Comparison of ENCODE assay signal across 8 mouse cellular contexts in the genomic region with DNA sequence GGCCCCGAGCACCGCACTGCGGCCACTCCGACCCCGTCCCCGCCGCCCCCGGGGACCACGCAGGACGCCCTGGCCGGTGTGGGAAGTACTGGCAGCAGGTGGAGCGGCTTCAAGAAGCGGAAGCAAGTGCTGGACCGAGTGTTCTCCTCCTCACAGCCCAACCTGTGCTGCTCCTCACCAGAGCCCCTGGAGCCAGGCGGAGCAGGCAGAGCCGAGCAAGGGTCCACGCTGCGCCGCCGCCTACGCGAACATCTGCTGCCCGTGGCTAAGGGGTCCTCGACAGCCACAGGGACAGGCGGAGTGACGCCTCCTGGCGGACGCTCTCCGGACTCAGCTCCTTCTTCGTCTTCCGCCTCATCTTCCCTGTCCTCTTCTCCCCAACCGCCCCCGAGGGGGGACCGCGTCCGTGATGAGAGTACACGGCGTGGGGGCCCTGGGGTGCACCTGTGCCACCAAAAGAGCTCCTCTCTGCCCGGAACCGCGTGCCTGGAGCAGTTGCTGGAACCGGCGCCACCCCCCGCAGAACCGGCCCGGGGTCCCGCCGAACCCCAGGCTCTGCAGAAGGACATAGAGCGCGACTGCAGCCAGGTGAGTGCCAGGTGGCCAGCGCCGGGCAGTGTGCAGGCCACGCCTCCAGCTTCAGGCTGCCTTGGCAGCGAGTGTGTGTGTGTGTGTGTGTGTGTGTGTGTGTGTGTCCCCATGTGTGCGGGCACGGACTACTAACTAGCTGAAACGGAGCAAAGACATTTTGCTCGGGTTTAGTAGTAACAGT. TPM values are rescaled to one million over a fixed set of nuclear protein-coding genes. Genes with fewer than 3 reads are reported as not detected.
DNase-seq lines count a peak whose midpoint lies in the region; ATAC-seq and TF ChIP-seq lines count a peak whose summit lies in the region.

No protein-coding gene starts in this region.

- peak; percentile 78; the same call in 1 of the 2 replicates for TF ChIP-seq CTCF in embryonic fibroblast, embryonic 13.5 days (IDR thresholded peaks at IDR 0.05; ENCODE audit: borderline replicate concordance, insufficient read depth, low read length)
- peak; percentile 49 for TF ChIP-seq CTCF in kidney, postnatal 0 days (IDR thresholded peaks at IDR 0.05; ENCODE audit: low read depth)
- peak; percentile 69 for TF ChIP-seq CTCF in midbrain, postnatal 0 days (IDR thresholded peaks at IDR 0.05)
- peak; percentile 70 for TF ChIP-seq CTCF in stomach, postnatal 0 days (IDR thresholded peaks at IDR 0.05; ENCODE audit: low read depth)

- no peak overlapping the region for H3K27ac ChIP-seq in embryonic fibroblast, embryonic 13.5 days (ENCODE audit: insufficient read depth, low read length)
- H3K27ac ChIP-seq in heart, embryonic 15.5 days = no peak overlapping the region
- no peak overlapping the region for H3K27ac ChIP-seq in kidney, postnatal 0 days
- H3K27ac ChIP-seq in liver, embryonic 12.5 days = no peak overlapping the region
- H3K27ac ChIP-seq in midbrain, postnatal 0 days (ENCODE audit: low read depth, low read length) = no peak overlapping the region
- H3K27ac ChIP-seq in stomach, postnatal 0 days (replicated peaks) = peak overlapping the region; percentile 69

- no peaks in the 10 kb centered on the region for H3K4me1 ChIP-seq in embryonic fibroblast, embryonic 13.5 days (ENCODE audit: control insufficient read depth, insufficient read depth, low read length)
- peaks cover 15% of the 10 kb centered on the region for H3K4me1 ChIP-seq in heart, embryonic 15.5 days (replicated peaks)
- 0 out of 2 replicates have a peak, but pooled peaks cover 4% of the 10 kb centered on the region for H3K4me1 ChIP-seq in kidney, postnatal 0 days (replicated peaks; ENCODE audit: insufficient read depth, low read length)
- H3K4me1 ChIP-seq in liver, embryonic 12.5 days = peaks cover 7% of the 10 kb centered on the region; the same call in 1 of the 2 replicates
- H3K4me1 ChIP-seq in midbrain, postnatal 0 days (ENCODE audit: insufficient read depth, low read length) = 0 out of 2 replicates have a peak, but pooled peaks cover 2% of the 10 kb centered on the region
- 0 out of 2 replicates have a peak, but pooled peaks cover 2% of the 10 kb centered on the region for H3K4me1 ChIP-seq in stomach, postnatal 0 days (replicated peaks; ENCODE audit: control insufficient read depth, insufficient read depth)

- peak; percentile 51; the same call in 1 of the 2 replicates for ATAC-seq in heart, embryonic 15.5 days (replicated peaks; ENCODE audit: insufficient number of reproducible peaks, insufficient read depth, low FRiP score, low read depth)
- ATAC-seq in kidney, postnatal 0 days (replicated peaks; ENCODE audit: low FRiP score, low read depth) = peak; percentile 85
- peak; percentile 74 for ATAC-seq in liver, embryonic 12.5 days
- peak; percentile 88 for ATAC-seq in midbrain, postnatal 0 days (ENCODE audit: low FRiP score)
- peak; percentile 79 for ATAC-seq in stomach, postnatal 0 days (ENCODE audit: low FRiP score, low TSS enrichment)

- peak overlapping the region; percentile 52 for H3K9ac ChIP-seq in heart, embryonic 15.5 days
- peak overlapping the region; percentile 42; the same call in 1 of the 2 replicates for H3K9ac ChIP-seq in kidney, postnatal 0 days (ENCODE audit: low read depth, low read length)
- H3K9ac ChIP-seq in liver, embryonic 12.5 days = peak overlapping the region; percentile 33
- peak overlapping the region; percentile 69 for H3K9ac ChIP-seq in midbrain, postnatal 0 days (replicated peaks; ENCODE audit: low read length, poor library complexity, severe bottlenecking)
- H3K9ac ChIP-seq in stomach, postnatal 0 days (ENCODE audit: low read length) = peak overlapping the region; percentile 54

- H3K9me3 ChIP-seq in heart, embryonic 15.5 days (replicated peaks) = no peaks in the 10 kb centered on the region
- no peaks in the 10 kb centered on the region for H3K9me3 ChIP-seq in kidney, postnatal 0 days (replicated peaks; ENCODE audit: low read length)
- no peaks in the 10 kb centered on the region for H3K9me3 ChIP-seq in liver, embryonic 12.5 days (replicated peaks)
- no peaks in the 10 kb centered on the region for H3K9me3 ChIP-seq in midbrain, postnatal 0 days (ENCODE audit: low read length)
- no peaks in the 10 kb centered on the region for H3K9me3 ChIP-seq in stomach, postnatal 0 days (ENCODE audit: control insufficient read depth, low read length)

- peak; percentile 27 for DNase-seq in urinary bladder, adult 2 months (ENCODE audit: low spot score)
- DNase-seq in urinary bladder, postnatal 10 days (ENCODE audit: low spot score) = no peak
- DNase-seq in kidney, postnatal 0 days (ENCODE audit: low spot score) = peak; percentile 48
- DNase-seq in midbrain, postnatal 0 days (ENCODE audit: low spot score) = peak; percentile 73
- DNase-seq in stomach, postnatal 0 days (ENCODE audit: low spot score) = peak; percentile 54

- TF ChIP-seq POLR2A in embryonic fibroblast, embryonic 13.5 days (IDR thresholded peaks at IDR 0.05; ENCODE audit: low read depth, low read length) = no peak

- TF ChIP-seq EP300 in stomach, postnatal 0 days (optimal IDR thresholded peaks at IDR 0.05) = no peak

- peaks cover 48% of the 10 kb centered on the region for H3K27me3 ChIP-seq in heart, embryonic 15.5 days
- peaks cover 9% of the 10 kb centered on the region; the same call in 1 of the 2 replicates for H3K27me3 ChIP-seq in kidney, postnatal 0 days (ENCODE audit: insufficient read depth, low read length)
- peaks cover 38% of the 10 kb centered on the region for H3K27me3 ChIP-seq in liver, embryonic 12.5 days (replicated peaks)
- no peaks in the 10 kb centered on the region; the same call in 1 of the 2 replicates for H3K27me3 ChIP-seq in midbrain, postnatal 0 days (ENCODE audit: insufficient read depth, low read length)
- no peaks in the 10 kb centered on the region for H3K27me3 ChIP-seq in stomach, postnatal 0 days (ENCODE audit: control insufficient read depth, insufficient read depth, low read length)

- H3K4me3 ChIP-seq in embryonic fibroblast, embryonic 13.5 days (ENCODE audit: insufficient read depth, low read length) = peak overlapping the region; percentile 27
- peak overlapping the region; percentile 63 for H3K4me3 ChIP-seq in heart, embryonic 15.5 days
- H3K4me3 ChIP-seq in kidney, postnatal 0 days (replicated peaks; ENCODE audit: low read depth, low read length) = peak overlapping the region; percentile 46
- peak overlapping the region; percentile 61 for H3K4me3 ChIP-seq in liver, embryonic 12.5 days
- peak overlapping the region; percentile 83 for H3K4me3 ChIP-seq in midbrain, postnatal 0 days (ENCODE audit: low read depth, low read length)
- peak overlapping the region; percentile 58 for H3K4me3 ChIP-seq in stomach, postnatal 0 days (ENCODE audit: low read depth, low read length)

- no peaks in the 10 kb centered on the region for H3K36me3 ChIP-seq in heart, embryonic 15.5 days
- H3K36me3 ChIP-seq in kidney, postnatal 0 days (ENCODE audit: insufficient read depth, low read length) = no peaks in the 10 kb centered on the region
- H3K36me3 ChIP-seq in liver, embryonic 12.5 days = no peaks in the 10 kb centered on the region
- no peaks in the 10 kb centered on the region for H3K36me3 ChIP-seq in midbrain, postnatal 0 days (ENCODE audit: insufficient read depth, low read length)
- no peaks in the 10 kb centered on the region for H3K36me3 ChIP-seq in stomach, postnatal 0 days (ENCODE audit: control insufficient read depth, insufficient read depth, low read length)

- under 1% methylated on average over 58 of the region's 58 CpGs for WGBS in heart, embryonic 15.5 days
- 1% methylated on average over 58 of the region's 58 CpGs for WGBS in kidney, postnatal 0 days
- 1% methylated on average over 58 of the region's 58 CpGs for WGBS in liver, embryonic 12.5 days (ENCODE audit: insufficient replicate concordance)
- WGBS in midbrain, postnatal 0 days = under 1% methylated on average over 55 of the region's 58 CpGs
- under 1% methylated on average over 58 of the region's 58 CpGs for WGBS in stomach, postnatal 0 days

- H3K4me2 ChIP-seq in heart, embryonic 15.5 days = peak overlapping the region; percentile 100
- peak overlapping the region; percentile 79 for H3K4me2 ChIP-seq in kidney, postnatal 0 days (ENCODE audit: low read length)
- H3K4me2 ChIP-seq in liver, embryonic 12.5 days = peak overlapping the region; percentile 91
- H3K4me2 ChIP-seq in midbrain, postnatal 0 days (ENCODE audit: low read depth, low read length, poor library complexity, severe bottlenecking) = peak overlapping the region; percentile 98
- H3K4me2 ChIP-seq in stomach, postnatal 0 days (replicated peaks; ENCODE audit: low read depth) = peak overlapping the region; percentile 98

RNA-seq across cellular contexts. Expression of a gene that starts 0.5 kb away (rescaled TPM):
- 2.7 and 3.2 TPM in 2 replicates for polyA plus RNA-seq in urinary bladder, adult 2 months (2012; rRNA removed)
- 0.40 and 0.54 TPM in 2 replicates for polyA plus RNA-seq in embryonic fibroblast, embryonic 13.5 days (2011; ENCODE audit: insufficient read length, low read depth, missing spikeins)
- polyA plus RNA-seq in heart, embryonic 15.5 days (2015; fragmentation: Nextera tagmentation; extraction: Ambion mirVana) = 0.57 and 0.91 TPM in 2 replicates
- polyA plus RNA-seq in kidney, postnatal 0 days (2015; fragmentation: Nextera tagmentation; extraction: Ambion mirVana) = 0.23 and 0.33 TPM in 2 replicates
- polyA plus RNA-seq in liver, embryonic 12.5 days (2016; fragmentation: Nextera tagmentation; extraction: Ambion mirVana) = 1.4 and 1.6 TPM in 2 replicates
- total RNA-seq in midbrain, postnatal 0 days (2014; rRNA removed) = 7.0 TPM in 2 replicates
- polyA plus RNA-seq in midbrain, postnatal 0 days (2015; fragmentation: Nextera tagmentation; extraction: Ambion mirVana) = 3.4 and 3.9 TPM in 2 replicates
- polyA plus RNA-seq in stomach, postnatal 0 days (2015; fragmentation: Nextera tagmentation; extraction: Ambion mirVana) = 1.1 and 1.2 TPM in 2 replicates

Comparison
In these comparisons a context has a peak if more than half of its experiments do, and no peak if none do; other contexts are left out.
1. H3K4me3 ChIP-seq: peak in every context shown above with its lines; median percentile 83 in midbrain, postnatal 0 days; 63 in heart, embryonic 15.5 days; 61 in liver, embryonic 12.5 days; 58 in stomach, postnatal 0 days; 46 in kidney, postnatal 0 days; 27 in embryonic fibroblast, embryonic 13.5 days.